Mouse (Mus musculus): ENCODE measurements around the gene Tmem167b. TPM values are rescaled to one million over a fixed set of nuclear protein-coding genes. Genes with fewer than 3 reads are reported as not detected.

Tmem167b gene
- polyA plus RNA-seq, 1 experiment from 2014 or later = 82.3 TPM

DNA sequence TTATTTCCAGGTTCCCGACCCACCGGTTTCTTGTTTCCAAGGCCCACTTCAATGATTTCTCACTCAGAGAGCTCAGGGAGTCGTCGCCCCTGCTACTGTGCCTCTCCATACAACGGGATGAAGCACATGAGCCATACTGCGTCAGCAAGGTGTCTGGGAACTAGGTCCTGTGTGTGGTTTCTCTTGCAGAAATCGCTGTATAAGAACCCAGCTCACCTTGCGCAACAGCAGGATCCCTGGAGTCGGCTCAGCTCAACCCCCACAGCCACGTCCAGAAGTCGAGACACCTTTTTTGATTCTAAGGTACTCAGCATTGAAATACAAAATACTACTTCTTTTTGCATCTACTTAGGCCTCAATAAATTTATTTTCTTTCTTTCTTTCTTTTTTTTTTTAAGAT lies 20.0 kb downstream of the Tmem167b start:
- TF ChIP-seq CTCF (IDR thresholded peaks at IDR 0.05) = no peak
- ChIA-PET CTCF (no interaction called here), POLR2A (no interaction called here)

DNA sequence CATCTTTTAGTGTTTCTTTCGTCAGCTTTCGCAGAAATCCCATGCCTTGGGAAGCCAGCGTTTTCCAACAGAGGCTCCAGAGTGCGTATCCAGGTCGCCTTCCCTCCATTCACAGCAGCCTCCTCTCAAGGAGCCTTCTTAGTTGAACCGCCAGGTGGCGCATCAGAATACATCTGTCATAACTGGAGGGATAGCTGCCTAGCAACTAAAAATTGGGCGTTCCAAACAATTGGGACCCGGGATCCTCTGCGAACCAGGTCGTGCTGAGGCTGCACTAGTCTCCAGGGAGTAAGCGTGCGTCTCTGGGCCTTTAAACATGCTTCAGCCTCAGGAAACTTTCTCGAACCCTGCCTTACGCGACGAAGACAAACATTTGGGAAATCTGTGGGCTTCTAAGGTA lies 25.0 kb downstream of the Tmem167b start:
- ChIA-PET CTCF (interaction anchor here (0.6 to 3.4 kb wide), 25 partner anchors 8 to 126 kb away, joined by 3 to 14 read pairs (median 6); partner anchors contain the start of gene Tmem167b), POLR2A (interaction anchor here (0.7 to 1.3 kb wide), 3 partner anchors 17 to 112 kb away, joined by 3 to 7 read pairs (median 3); partner anchors contain the start of gene Sars)
- in situ Hi-C loops (cut with MboI; ENCODE audit: low pct_unique_long_range_greater_than_20kb) = no loop called here

More for the DNA sequence above, 20.0 kb downstream of the Tmem167b start:
- no peak for ATAC-seq
- no peaks in the 10 kb centered on the region for H3K27me3 ChIP-seq
- no peak for DNase-seq (ENCODE audit: low read depth, low spot score)
- in situ Hi-C loops (cut with MboI; ENCODE audit: low pct_unique_long_range_greater_than_20kb) = no loop called here

DNA sequence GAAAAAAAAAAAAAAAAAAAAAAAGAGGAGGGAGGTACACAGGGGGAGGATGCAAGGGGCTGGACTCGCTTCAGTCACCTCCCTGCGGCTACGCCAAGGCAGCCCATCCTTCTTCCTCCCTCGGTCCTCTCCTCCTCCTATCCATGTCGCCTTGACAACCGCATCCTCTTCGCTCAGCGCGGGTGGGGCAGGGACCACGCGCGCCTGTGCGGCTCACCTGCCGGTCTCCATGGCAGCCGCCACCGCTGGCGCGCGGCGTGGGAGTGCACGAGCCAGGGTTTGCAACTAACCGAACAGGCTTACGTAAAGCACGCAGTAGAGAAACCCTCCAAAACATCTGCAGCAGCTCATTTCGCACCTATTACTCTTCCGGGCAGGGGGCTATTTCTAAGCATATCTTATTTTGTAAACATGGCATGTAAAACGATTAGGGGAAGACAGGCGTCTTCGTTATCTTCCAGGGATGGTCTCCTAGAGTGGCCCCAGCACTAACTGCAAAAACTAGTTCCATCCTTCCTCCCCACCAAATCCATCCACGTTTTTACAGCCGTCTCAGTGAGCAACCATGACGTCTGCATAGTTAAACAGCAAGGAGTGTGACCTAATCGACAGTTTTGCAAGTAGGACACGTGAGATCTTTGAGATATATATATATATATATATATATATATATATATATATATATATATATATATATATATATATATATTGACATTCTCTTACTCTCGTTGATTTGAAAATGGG lies 25.6 kb downstream of the Tmem167b start, which contains the start of gene 5330417C22Rik:
TSS of gene 5330417C22Rik (minus strand) at position 20 of the 744 bp plus-strand sequence.
- in situ Hi-C loops (cut with MboI; ENCODE audit: low pct_unique_long_range_greater_than_20kb) = no loop called here
- CTCF ChIA-PET = interaction anchor here (1.0 to 3.4 kb wide), 17 partner anchors 9 to 75 kb away, joined by 3 to 14 read pairs (median 6); no protein-coding TSS in a partner anchor
- H3K27me3 ChIP-seq = no peaks in the 10 kb centered on the region
- no peak for ATAC-seq
- POLR2A ChIA-PET = interaction anchor here (1.3 kb wide), 1 partner anchor 17 kb away, joined by 7 read pairs; no protein-coding TSS in a partner anchor
- no peak for TF ChIP-seq CTCF (IDR thresholded peaks at IDR 0.05)
- DNase-seq (ENCODE audit: low read depth, low spot score) = no peak

More for the DNA sequence above, 25.0 kb downstream of the Tmem167b start:
- ATAC-seq (peak; percentile 71), DNase-seq (ENCODE audit: low read depth, low spot score) (peak; percentile 71)
- TF ChIP-seq CTCF (IDR thresholded peaks at IDR 0.05) = peak; percentile 97
- H3K27me3 ChIP-seq = no peaks in the 10 kb centered on the region

DNA sequence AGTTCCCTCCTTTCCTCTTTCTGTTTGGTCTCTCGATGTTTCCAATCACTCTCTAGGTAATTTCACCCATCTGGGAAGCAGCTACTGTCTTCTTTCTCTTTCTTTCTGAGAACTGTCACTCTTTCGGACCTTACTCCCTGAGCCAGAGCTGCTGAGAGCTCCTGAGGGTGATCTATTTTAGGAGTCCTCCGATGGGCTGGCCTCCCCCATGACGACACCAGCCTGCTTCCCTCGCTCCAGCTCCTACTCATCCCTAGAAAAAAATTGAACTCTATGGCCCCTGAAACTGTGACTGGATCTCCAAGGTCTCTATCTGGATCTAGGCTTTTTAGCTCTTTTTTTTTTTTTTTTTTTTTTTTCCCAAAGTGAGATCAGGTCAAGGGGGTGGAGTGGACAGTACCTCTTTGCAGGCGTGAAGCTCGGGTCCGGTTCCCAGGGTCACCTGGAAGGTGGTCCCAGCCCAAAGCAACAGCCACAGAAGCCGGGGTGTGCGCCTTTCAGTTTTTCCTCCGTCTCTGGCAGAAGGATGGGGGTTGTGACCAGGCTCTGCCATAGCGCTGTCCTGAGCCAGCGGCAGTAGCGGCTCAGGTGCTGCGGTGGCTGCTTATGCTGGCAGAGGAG lies 26.3 kb downstream of the Tmem167b start:
- in situ Hi-C loops (cut with MboI; ENCODE audit: low pct_unique_long_range_greater_than_20kb) = no loop called here
- POLR2A ChIA-PET = interaction anchor here (0.7 kb wide), 1 partner anchor 84 kb away, joined by 3 read pairs; no protein-coding TSS in a partner anchor
- TF ChIP-seq CTCF (IDR thresholded peaks at IDR 0.05) = no peak
- H3K27me3 ChIP-seq = no peaks in the 10 kb centered on the region
- CTCF ChIA-PET = interaction anchor here (1.4 to 3.4 kb wide), 11 partner anchors 9 to 69 kb away, joined by 4 to 14 read pairs (median 9); partner anchors contain the start of gene Tmem167b
- no peak for DNase-seq (ENCODE audit: low read depth, low spot score)
- ATAC-seq = no peak

DNA sequence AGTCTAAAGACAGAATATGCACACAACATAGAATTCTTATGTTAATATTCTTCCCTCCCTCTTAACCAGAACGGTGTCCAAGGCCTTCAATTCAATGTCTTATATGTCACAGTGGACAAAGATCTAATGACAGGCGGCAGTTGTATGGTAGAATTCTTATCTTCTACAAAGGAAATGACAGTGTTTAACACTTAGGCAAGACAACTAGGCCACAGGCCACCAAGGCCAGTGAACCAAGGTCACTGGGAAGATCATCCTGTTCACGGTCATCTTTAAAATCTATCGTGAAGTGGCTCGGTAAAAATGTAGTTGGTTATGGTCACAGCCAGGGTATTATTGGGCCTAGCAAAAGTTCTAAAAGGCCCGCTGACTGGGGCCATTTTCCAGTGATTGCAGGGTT lies 28.3 kb downstream of the Tmem167b start, which contains the start of gene 1700013F07Rik:
TSS of gene 1700013F07Rik (plus strand) at position 200 of the 400 bp plus-strand sequence.
- ATAC-seq = no peak
- no peak for TF ChIP-seq CTCF (IDR thresholded peaks at IDR 0.05)
- ChIA-PET CTCF (interaction anchor here (0.8 to 1.5 kb wide), 5 partner anchors 16 to 77 kb away, joined by 3 to 5 read pairs (median 3); no protein-coding TSS in a partner anchor), POLR2A (no interaction called here)
- no peak for DNase-seq (ENCODE audit: low read depth, low spot score)
- no peaks in the 10 kb centered on the region for H3K27me3 ChIP-seq
- in situ Hi-C loops (cut with MboI; ENCODE audit: low pct_unique_long_range_greater_than_20kb) = no loop called here

DNA sequence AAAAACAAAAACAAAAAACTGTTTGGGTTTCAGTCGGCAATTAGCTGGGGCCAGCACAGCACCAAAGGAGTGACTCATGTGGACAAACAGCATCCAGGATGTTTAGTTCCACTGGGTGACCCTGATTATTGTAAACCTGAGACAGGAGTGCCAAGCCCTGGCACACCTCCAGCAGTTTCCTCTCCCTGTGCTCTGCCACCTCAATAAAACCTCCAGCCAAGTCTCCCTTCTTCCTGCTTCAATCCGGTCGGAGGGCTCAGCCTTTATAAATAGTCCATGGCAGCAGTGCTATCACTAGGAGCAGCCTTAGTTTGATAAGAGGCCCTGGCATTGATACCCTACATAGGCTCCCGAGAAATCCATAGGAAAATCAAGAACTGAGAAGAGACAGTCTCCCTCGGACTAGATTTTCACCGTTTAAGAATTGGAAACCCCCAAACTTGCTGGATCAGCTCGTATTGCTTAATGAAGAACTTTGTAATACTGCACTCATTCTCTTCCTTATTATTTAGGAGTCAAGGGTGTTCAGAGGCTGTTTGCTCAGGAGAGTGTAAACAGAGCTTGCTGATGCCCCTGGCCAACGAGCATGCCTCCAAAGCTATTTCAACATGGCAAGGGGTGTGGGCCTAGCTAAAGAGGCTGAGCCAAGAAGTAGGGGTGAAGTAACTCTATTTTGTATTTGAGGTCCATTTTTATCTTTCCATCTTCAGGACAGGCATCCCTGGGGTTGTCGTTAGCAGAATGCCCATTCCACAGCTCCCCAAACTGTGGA lies 29.0 kb downstream of the Tmem167b start:
- TF ChIP-seq CTCF (IDR thresholded peaks at IDR 0.05) = no peak
- POLR2A ChIA-PET = interaction anchor here (0.6 kb wide), 1 partner anchor 60 kb away, joined by 3 read pairs; no protein-coding TSS in a partner anchor
- DNase-seq (ENCODE audit: low read depth, low spot score) (peak; percentile 92), ATAC-seq (peak; percentile 38)
- CTCF ChIA-PET = interaction anchor here (0.8 to 1.5 kb wide), 6 partner anchors 16 to 146 kb away, joined by 3 to 5 read pairs (median 4); no protein-coding TSS in a partner anchor
- no peaks in the 10 kb centered on the region for H3K27me3 ChIP-seq
- in situ Hi-C loops (cut with MboI; ENCODE audit: low pct_unique_long_range_greater_than_20kb) = no loop called here

DNA sequence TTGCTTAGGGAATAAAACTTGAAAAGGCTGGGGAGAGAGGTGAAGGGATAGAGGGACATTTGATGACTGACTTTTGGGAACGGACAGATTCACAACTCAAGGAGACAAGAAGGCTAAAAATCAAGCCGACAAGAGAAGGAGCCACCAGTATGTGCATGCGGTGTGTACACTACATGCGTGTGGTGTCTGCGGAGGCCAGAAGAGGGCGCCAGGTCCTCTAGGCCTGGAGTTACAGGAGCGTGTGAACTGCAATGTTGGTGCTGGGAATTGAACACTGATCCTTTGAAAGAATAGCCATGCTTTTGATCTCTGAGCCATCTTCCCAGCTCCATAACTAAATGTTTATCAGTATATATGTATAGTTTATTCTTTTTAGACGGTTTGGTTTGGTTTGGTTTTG lies 33.8 kb downstream of the Tmem167b start:
- TF ChIP-seq CTCF (IDR thresholded peaks at IDR 0.05) = peak; percentile 14
- H3K27me3 ChIP-seq = no peaks in the 10 kb centered on the region
- ChIA-PET CTCF (interaction anchor here (1.3 to 2.2 kb wide), 2 partner anchors 10 to 34 kb away, joined by 3 to 8 read pairs; partner anchors contain the start of gene Tmem167b), POLR2A (no interaction called here)
- in situ Hi-C loops (cut with MboI; ENCODE audit: low pct_unique_long_range_greater_than_20kb) = no loop called here
- DNase-seq (ENCODE audit: low read depth, low spot score) = no peak
- no peak for ATAC-seq

DNA sequence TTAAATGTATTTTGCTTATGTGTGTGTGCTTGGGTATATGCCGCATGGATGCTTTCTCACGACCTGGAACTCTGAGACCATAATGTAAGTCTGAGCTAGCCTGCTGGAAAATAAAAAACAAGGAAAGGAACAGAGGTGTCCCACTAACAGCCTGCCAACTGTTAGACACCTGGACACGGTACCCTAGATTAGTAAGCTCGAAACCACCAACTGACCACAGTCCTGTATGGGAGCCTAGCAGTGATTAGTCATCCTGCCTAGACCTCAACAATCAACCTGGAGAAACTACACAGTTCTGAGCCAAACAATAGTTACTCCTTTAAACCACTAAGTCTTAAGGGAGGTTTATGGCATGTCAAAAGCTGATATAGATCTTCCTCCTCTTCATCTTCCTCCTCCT lies 38.9 kb downstream of the Tmem167b start:
- no peak for ATAC-seq
- CTCF ChIA-PET = interaction anchor here (1.1 to 1.2 kb wide), 3 partner anchors 14 to 41 kb away, joined by 3 to 4 read pairs (median 4); no protein-coding TSS in a partner anchor
- in situ Hi-C loops (cut with MboI; ENCODE audit: low pct_unique_long_range_greater_than_20kb) = no loop called here
- DNase-seq (ENCODE audit: low read depth, low spot score) = no peak
- no peak for TF ChIP-seq CTCF (IDR thresholded peaks at IDR 0.05)
- no peaks in the 10 kb centered on the region for H3K27me3 ChIP-seq
- POLR2A ChIA-PET = interaction anchor here (0.8 kb wide), 1 partner anchor 27 kb away, joined by 3 read pairs; no protein-coding TSS in a partner anchor

DNA sequence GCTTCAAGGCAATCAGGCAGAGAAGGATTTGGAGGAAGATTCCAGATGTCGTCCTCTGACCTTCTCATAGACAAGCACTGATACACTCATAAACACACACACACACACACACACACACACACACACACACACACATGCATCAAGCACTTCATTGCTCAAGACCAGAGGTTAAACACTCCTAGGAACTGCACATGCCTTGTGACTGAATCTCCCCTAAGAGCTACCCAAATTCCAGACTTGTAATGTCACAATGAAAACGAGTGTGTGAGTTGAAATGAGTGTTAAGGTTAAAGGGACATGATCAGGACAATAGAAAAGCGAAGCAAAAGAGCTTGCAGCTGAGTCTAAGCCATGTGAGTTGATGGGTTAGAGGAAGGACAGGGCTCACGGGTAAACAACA lies 44.0 kb downstream of the Tmem167b start:
- DNase-seq (ENCODE audit: low read depth, low spot score) (no peak), ATAC-seq (no peak)
- TF ChIP-seq CTCF (IDR thresholded peaks at IDR 0.05) = no peak
- in situ Hi-C loops (cut with MboI; ENCODE audit: low pct_unique_long_range_greater_than_20kb) = no loop called here
- POLR2A ChIA-PET = interaction anchor here (0.5 to 0.6 kb wide), 2 partner anchors 9 to 41 kb away, joined by 4 to 12 read pairs; no protein-coding TSS in a partner anchor
- CTCF ChIA-PET = interaction anchor here (1.0 to 2.9 kb wide), 4 partner anchors 9 to 41 kb away, joined by 3 to 12 read pairs (median 6); no protein-coding TSS in a partner anchor
- no peaks in the 10 kb centered on the region for H3K27me3 ChIP-seq
